Mouse (Mus musculus) heart, postnatal 10 days (tissue): ENCODE results near the gene Myzap. TPM values are rescaled to one million over a fixed set of nuclear protein-coding genes. Genes with fewer than 3 reads are reported as not detected.
A peak's percentile ranks its signal among the peaks of the same experiment; 100 is the strongest.
"Not testable (repeated sequence)": the region's sequence is repeated elsewhere in the genome, so short reads cannot be mapped to it uniquely, and the experiment has no call there.

Source experiments
- DNase-seq, 2 experiments: peaks; one replicate each; pipeline ENCODE4 v3.0.0; 2021
- intact Hi-C: fragments of 180-260 bp; cut with DNase I; formaldehyde crosslinking; loops from one replicate; pipeline ENCODE4 v1.15.1; 2025
- total RNA-seq, 2 experiments: library from RNA; stranded (reverse); gene quantifications; 2 replicates each; pipeline ENCODE4 v1.2.3; 2021

The Myzap gene
- total RNA-seq: 100 to 1,000 TPM; 325 to 374 TPM

GRCm38 (mm10) chr9:71591938-71592548 lies at the start of gene Myzap:
Gene Myzap, minus strand, starts transcription at chr9:71592360.
- intact Hi-C loops: loop anchor here (2.0 kb wide), 1 partner anchor 21 kb away; no protein-coding TSS in a partner anchor
- peak; percentile 96 to 97 for DNase-seq

- DNase-seq: no peak
- intact Hi-C loops: no loop called here
Measured at GRCm38 (mm10) chr9:71640361-71640927, 48.3 kb upstream of the Myzap start.

GRCm38 (mm10) chr9:71638198-71638597 lies 46.0 kb upstream of the Myzap start:
- no peak for DNase-seq
- intact Hi-C loops: loop anchor here (5.0 kb wide), 1 partner anchor 759 kb away; no protein-coding TSS in a partner anchor

- DNase-seq: no peak
- intact Hi-C loops: loop anchor here (5.0 kb wide), 1 partner anchor 760 kb away; no protein-coding TSS in a partner anchor
Measured at GRCm38 (mm10) chr9:71636854-71637253, 44.7 kb upstream of the Myzap start.

- intact Hi-C loops: loop anchor here (5.0 kb wide), 1 partner anchor 762 kb away; no protein-coding TSS in a partner anchor
- DNase-seq: no peak
Measured at GRCm38 (mm10) chr9:71635627-71636026, 43.5 kb upstream of the Myzap start.

GRCm38 (mm10) chr9:71634916-71635315 lies 42.8 kb upstream of the Myzap start:
- DNase-seq: no peak
- intact Hi-C loops: loop anchor here (5.0 kb wide), 1 partner anchor 762 kb away; no protein-coding TSS in a partner anchor

- no peak for DNase-seq
- intact Hi-C loops: loop anchor here (10.0 kb wide), 1 partner anchor 414 kb away; the partner anchor contains the start of gene Aldh1a2
Measured at GRCm38 (mm10) chr9:71628921-71629320, 36.8 kb upstream of the Myzap start.

- no peak for DNase-seq
Measured at GRCm38 (mm10) chr9:71628286-71628685, 36.1 kb upstream of the Myzap start.

GRCm38 (mm10) chr9:71625961-71626360 lies 33.8 kb upstream of the Myzap start:
- DNase-seq: no peak
- intact Hi-C loops: loop anchor here (10.0 kb wide), 1 partner anchor 411 kb away; the partner anchor contains the start of gene Aldh1a2

More at GRCm38 (mm10) chr9:71628286-71628685, 36.1 kb upstream of the Myzap start:
- intact Hi-C loops: loop anchor here (10.0 kb wide), 1 partner anchor 413 kb away; the partner anchor contains the start of gene Aldh1a2

GRCm38 (mm10) chr9:71624793-71625495 lies 32.8 kb upstream of the Myzap start:
- intact Hi-C loops: loop anchor here (5.0 to 10.0 kb wide), 2 partner anchors 268 to 410 kb away; partner anchors contain the start of gene Aldh1a2
- peak; percentile 71 to 80 for DNase-seq

- peak in 1 of 2 experiments; percentile 58 for DNase-seq
- intact Hi-C loops: loop anchor here (5.0 to 10.0 kb wide), 2 partner anchors 267 to 409 kb away; partner anchors contain the start of gene Aldh1a2
Measured at GRCm38 (mm10) chr9:71623871-71624569, 31.9 kb upstream of the Myzap start.

GRCm38 (mm10) chr9:71622593-71622992 lies 30.4 kb upstream of the Myzap start:
- DNase-seq: peak in 1 of 2 experiments; percentile 23
- intact Hi-C loops: loop anchor here (5.0 to 10.0 kb wide), 2 partner anchors 265 to 408 kb away; partner anchors contain the start of gene Aldh1a2

- intact Hi-C loops: loop anchor here (5.0 to 10.0 kb wide), 2 partner anchors 265 to 407 kb away; partner anchors contain the start of gene Aldh1a2
- DNase-seq: no peak
Measured at GRCm38 (mm10) chr9:71621968-71622367, 29.8 kb upstream of the Myzap start.

- intact Hi-C loops: loop anchor here (5.0 to 10.0 kb wide), 2 partner anchors 263 to 405 kb away; partner anchors contain the start of gene Aldh1a2
- not testable (repeated sequence) for DNase-seq
Measured at GRCm38 (mm10) chr9:71620116-71620515, 28.0 kb upstream of the Myzap start.

GRCm38 (mm10) chr9:71617363-71617762 lies 25.2 kb upstream of the Myzap start:
- intact Hi-C loops: loop anchor here (5.0 kb wide), 1 partner anchor 135 kb away; no protein-coding TSS in a partner anchor
- peak in 1 of 2 experiments; percentile 65 for DNase-seq

- DNase-seq: peak; percentile 86 to 93
- intact Hi-C loops: loop anchor here (1.0 to 5.0 kb wide), 2 partner anchors 73 to 134 kb away; no protein-coding TSS in a partner anchor
Measured at GRCm38 (mm10) chr9:71616185-71616584, 24.0 kb upstream of the Myzap start.

- intact Hi-C loops: loop anchor here (5.0 kb wide), 1 partner anchor 132 kb away; no protein-coding TSS in a partner anchor
Measured at GRCm38 (mm10) chr9:71614643-71615042, 22.5 kb upstream of the Myzap start.

GRCm38 (mm10) chr9:71612981-71613380 lies 20.8 kb upstream of the Myzap start:
- peak in 1 of 2 experiments; percentile 58 for DNase-seq
- intact Hi-C loops: loop anchor here (2.0 kb wide), 1 partner anchor 22 kb away; no protein-coding TSS in a partner anchor

More at GRCm38 (mm10) chr9:71614643-71615042, 22.5 kb upstream of the Myzap start:
- peak; percentile 58 to 81 for DNase-seq

- intact Hi-C loops: loop anchor here (2.0 kb wide), 1 partner anchor 21 kb away; no protein-coding TSS in a partner anchor
- DNase-seq: peak; percentile 54 to 64
Measured at GRCm38 (mm10) chr9:71611876-71612275, 19.7 kb upstream of the Myzap start.
